Mouse (Mus musculus): ENCODE measurements around the gene Ncor1. TPM values are rescaled to one million over a fixed set of nuclear protein-coding genes. Genes with fewer than 3 reads are reported as not detected.
"Not testable (repeated sequence)": the region's sequence is repeated elsewhere in the genome, so short reads cannot be mapped to it uniquely, and the experiment has no call there.

The Ncor1 gene
- total RNA-seq, 2 experiments from 2014 or later: 137 to 148 TPM

GRCm38 (mm10) chr11:62387608-62388330, 70.6 kb downstream of the Ncor1 start:
- no peak for DNase-seq
- intact Hi-C loops (cut with DNase I): no loop called here

- intact Hi-C loops (cut with DNase I): loop anchor here (5.0 kb wide), 1 partner anchor 50 kb away; no protein-coding TSS in a partner anchor
- not testable (repeated sequence) for DNase-seq
Observed at GRCm38 (mm10) chr11:62377202-62377851, 81.0 kb downstream of the Ncor1 start.

GRCm38 (mm10) chr11:62371776-62372175, 86.6 kb downstream of the Ncor1 start:
- DNase-seq: no peak
- intact Hi-C loops (cut with DNase I): no loop called here

- intact Hi-C loops (cut with DNase I): no loop called here
- DNase-seq: no peak
Observed at GRCm38 (mm10) chr11:62369924-62370323, 88.4 kb downstream of the Ncor1 start.

GRCm38 (mm10) chr11:62366879-62367278, 91.5 kb downstream of the Ncor1 start:
- DNase-seq: no peak
- intact Hi-C loops (cut with DNase I): no loop called here

- intact Hi-C loops (cut with DNase I): no loop called here
- DNase-seq: no peak
Observed at GRCm38 (mm10) chr11:62355216-62355615, 103.1 kb downstream of the Ncor1 start.

GRCm38 (mm10) chr11:62351948-62352347, 106.4 kb downstream of the Ncor1 start:
- no peak for DNase-seq
- intact Hi-C loops (cut with DNase I): no loop called here

GRCm38 (mm10) chr11:62343002-62343401, 115.3 kb downstream of the Ncor1 start:
- intact Hi-C loops (cut with DNase I): no loop called here
- DNase-seq: no peak

GRCm38 (mm10) chr11:62332228-62332627, 126.1 kb downstream of the Ncor1 start:
- intact Hi-C loops (cut with DNase I): no loop called here
- no peak for DNase-seq

GRCm38 (mm10) chr11:62331141-62331540, 127.2 kb downstream of the Ncor1 start:
- no peak for DNase-seq
- intact Hi-C loops (cut with DNase I): no loop called here

GRCm38 (mm10) chr11:62323659-62324058, 134.7 kb downstream of the Ncor1 start:
- DNase-seq: no peak
- intact Hi-C loops (cut with DNase I): no loop called here

GRCm38 (mm10) chr11:62320097-62320496, 138.2 kb downstream of the Ncor1 start:
- DNase-seq: no peak
- intact Hi-C loops (cut with DNase I): no loop called here

GRCm38 (mm10) chr11:62317746-62318145, 140.6 kb downstream of the Ncor1 start:
- no peak for DNase-seq
- intact Hi-C loops (cut with DNase I): no loop called here

- intact Hi-C loops (cut with DNase I): no loop called here
- DNase-seq: no peak
Observed at GRCm38 (mm10) chr11:62314984-62315383, 143.4 kb downstream of the Ncor1 start.

- no peak for DNase-seq
- intact Hi-C loops (cut with DNase I): no loop called here
Observed at GRCm38 (mm10) chr11:62309296-62309695, 149.0 kb downstream of the Ncor1 start.

GRCm38 (mm10) chr11:62305866-62306265, 152.5 kb downstream of the Ncor1 start:
- DNase-seq: no peak
- intact Hi-C loops (cut with DNase I): no loop called here

GRCm38 (mm10) chr11:62298883-62299282, 159.5 kb downstream of the Ncor1 start:
- intact Hi-C loops (cut with DNase I): no loop called here
- DNase-seq: no peak

- DNase-seq: no peak
- intact Hi-C loops (cut with DNase I): no loop called here
Observed at GRCm38 (mm10) chr11:62294121-62294520, 164.2 kb downstream of the Ncor1 start.

- intact Hi-C loops (cut with DNase I): no loop called here
- no peak for DNase-seq
Observed at GRCm38 (mm10) chr11:62287700-62288099, 170.6 kb downstream of the Ncor1 start.

- DNase-seq: no peak
- intact Hi-C loops (cut with DNase I): no loop called here
Observed at GRCm38 (mm10) chr11:62285020-62285419, 173.3 kb downstream of the Ncor1 start.

GRCm38 (mm10) chr11:62284020-62284419, 174.3 kb downstream of the Ncor1 start:
- intact Hi-C loops (cut with DNase I): loop anchor here (5.0 kb wide), 1 partner anchor 357 kb away; no protein-coding TSS in a partner anchor
- not testable (repeated sequence) for DNase-seq

GRCm38 (mm10) chr11:62281601-62281997, 176.7 kb downstream of the Ncor1 start:
- no peak for DNase-seq
- intact Hi-C loops (cut with DNase I): loop anchor here (2.0 to 5.0 kb wide), 2 partner anchors 331 to 354 kb away; no protein-coding TSS in a partner anchor

Data from heart, postnatal 10 days (tissue).